Mouse (Mus musculus): ENCODE data around the gene Amph. TPM values are rescaled to one million over a fixed set of nuclear protein-coding genes. Genes with fewer than 3 reads are reported as not detected.
A peak's percentile ranks its signal among the peaks of the same experiment; 100 is the strongest.

The Amph gene
- total RNA-seq, 2 experiments from 2014 or later, result 246 to 247 TPM

DNA sequence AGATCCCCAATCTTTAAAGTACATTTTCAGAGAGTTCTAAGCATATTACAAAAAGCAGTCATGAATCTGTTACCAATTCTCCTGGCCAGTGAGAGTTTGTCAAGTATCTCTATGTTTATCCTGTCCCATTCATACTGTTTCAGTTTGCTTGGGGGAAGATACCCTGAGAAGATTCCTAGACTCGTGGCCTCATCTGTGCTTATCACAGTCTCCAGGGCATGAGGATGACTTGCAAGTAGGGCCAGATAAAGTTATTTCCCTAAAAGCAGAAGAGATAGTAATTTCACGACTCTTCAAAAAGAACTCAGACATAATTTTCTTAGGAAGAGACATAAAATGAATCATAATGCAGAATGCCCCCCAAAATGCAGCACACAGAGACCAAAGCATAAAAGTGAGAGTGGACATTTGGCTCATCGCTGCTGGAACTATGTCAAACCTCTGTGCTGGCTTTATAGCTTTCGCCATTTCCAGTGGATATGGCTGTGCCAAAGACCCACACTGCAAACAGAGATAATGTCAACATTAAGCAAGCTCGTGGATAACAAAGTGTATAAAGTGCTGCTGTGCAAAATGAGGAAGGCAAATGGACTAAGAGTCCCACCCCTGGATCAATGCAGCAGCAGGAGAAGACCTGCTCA lies 179.0 kb downstream of the Amph start:
- intact Hi-C loops (cut with DNase I), result no loop called here
- DNase-seq (ENCODE audit: extremely low spot score in 1 of 2, low spot score in 2 of 2), result no peak

DNA sequence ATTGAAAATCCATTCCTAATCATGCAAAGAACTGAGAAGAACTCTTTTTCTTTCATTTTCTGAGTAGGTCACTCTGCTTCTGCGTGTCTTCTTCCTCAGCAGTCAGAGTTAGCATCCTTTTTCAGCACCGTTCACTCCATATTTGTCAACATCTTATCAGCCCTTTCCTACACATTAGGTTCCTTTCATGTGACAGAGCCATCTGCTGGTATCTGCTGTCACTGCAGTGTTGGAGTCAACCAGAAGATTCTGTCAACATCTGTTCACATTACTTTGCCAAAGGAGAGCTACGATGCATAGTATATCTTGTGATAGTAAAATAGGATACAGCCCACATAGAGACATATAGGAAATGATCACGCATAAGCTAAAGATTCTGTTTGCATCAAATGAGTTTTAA lies 185.8 kb downstream of the Amph start:
- peak; percentile 49 to 56 for DNase-seq (ENCODE audit: extremely low spot score in 1 of 2, low spot score in 2 of 2)
- intact Hi-C loops (cut with DNase I), result no loop called here

DNA sequence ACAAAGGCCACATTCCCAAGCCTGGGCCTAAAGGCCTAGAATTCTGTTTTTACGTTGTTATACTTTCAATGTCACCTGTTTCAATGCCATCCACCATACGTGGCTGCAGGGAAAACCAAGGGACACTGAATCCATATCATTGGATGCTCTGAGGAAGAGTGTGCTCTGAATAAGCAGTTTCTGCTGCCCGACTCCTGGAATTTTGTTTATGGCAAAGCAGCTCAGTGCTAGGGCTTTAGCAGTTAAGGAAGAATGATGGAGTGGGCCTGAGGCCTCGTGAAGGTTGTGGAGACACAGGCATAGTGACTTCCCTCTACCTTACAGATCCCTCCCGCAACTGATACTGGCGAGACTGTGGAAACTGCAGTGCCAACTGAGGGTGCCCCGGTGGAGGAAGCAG lies 189.2 kb downstream of the Amph start:
- no peak for DNase-seq (ENCODE audit: extremely low spot score in 1 of 2, low spot score in 2 of 2)
- intact Hi-C loops (cut with DNase I), result no loop called here

DNA sequence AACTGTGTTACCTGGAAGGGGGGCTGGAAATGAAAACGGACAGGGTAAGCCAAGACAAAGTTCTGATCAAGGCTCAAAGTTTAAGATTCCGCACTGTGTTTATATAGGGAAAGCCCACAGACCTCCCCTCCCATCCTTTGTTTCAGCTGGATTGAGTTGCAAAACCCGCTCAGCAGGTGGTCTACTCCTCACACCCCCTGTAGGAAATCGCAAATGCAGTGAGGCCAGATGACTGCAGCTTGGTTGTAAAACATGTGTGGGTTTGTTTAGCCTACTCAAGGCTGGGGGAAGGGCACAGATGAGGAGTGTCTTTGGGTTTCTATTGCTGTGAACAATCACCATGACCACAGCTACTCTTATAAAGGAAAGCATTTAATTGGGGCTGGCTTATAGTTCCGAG lies 189.9 kb downstream of the Amph start:
- intact Hi-C loops (cut with DNase I), result no loop called here
- DNase-seq (ENCODE audit: extremely low spot score in 1 of 2, low spot score in 2 of 2), result no peak

DNA sequence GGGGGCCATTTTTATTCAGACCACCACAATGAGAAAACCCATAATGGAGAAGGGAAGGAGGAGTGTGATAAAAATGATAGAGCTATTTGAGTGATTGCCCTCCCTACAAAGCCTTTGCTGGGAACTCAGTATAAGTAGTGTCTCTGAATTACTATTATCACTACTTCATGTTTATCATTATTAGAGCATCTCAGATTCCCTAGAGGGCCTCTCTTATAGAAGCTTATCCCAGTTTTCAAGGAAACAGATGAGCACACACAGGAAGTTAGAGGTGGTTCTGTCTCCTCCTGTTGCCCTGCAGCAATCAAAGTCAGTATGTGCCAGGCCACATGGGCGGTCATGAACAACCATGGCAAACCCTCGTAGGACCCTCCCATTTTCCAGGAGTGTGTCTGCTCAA lies 190.5 kb downstream of the Amph start:
- intact Hi-C loops (cut with DNase I), result no loop called here
- DNase-seq (ENCODE audit: extremely low spot score in 1 of 2, low spot score in 2 of 2), result no peak

DNA sequence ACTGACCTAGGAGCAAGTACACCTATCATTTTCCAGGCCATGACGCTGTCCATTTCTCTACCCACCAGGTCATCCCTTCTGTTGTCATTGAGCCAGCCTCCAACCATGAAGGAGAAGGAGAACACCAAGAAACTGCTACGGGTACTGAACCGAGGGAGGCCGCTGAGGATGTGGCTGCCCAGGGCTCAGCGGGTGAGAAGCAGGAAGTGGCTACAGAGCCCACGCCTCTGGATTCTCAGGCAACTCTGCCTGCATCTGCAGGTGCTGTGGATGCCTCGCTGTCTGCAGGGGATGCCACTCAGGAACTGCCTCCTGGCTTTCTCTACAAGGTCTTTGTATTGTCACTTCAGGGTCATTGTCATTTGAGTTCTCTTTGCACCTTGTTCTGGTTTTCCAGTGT lies 191.1 kb downstream of the Amph start:
- DNase-seq (ENCODE audit: extremely low spot score in 1 of 2, low spot score in 2 of 2), result no peak
- intact Hi-C loops (cut with DNase I), result no loop called here

DNA sequence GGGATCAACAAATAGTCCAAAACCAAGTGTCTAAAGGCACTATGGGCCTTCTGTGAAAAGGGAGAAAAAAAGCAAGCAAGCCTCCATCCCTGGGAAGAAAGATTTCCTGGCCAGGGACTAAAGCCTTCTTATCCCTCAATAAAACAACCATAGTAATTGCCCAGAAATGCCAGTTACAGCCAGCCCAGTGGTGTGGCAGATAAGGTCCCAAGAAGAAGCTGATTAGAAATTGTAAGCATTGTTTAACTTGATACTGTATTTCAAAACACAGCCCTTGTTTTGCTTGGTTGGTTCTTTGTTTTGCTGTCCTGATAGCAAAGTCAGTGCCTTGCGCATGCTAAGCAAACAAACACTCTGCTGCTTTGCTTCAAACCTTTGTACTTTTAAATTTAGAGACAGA lies 191.8 kb downstream of the Amph start:
- intact Hi-C loops (cut with DNase I), result no loop called here
- DNase-seq (ENCODE audit: extremely low spot score in 1 of 2, low spot score in 2 of 2), result no peak

DNA sequence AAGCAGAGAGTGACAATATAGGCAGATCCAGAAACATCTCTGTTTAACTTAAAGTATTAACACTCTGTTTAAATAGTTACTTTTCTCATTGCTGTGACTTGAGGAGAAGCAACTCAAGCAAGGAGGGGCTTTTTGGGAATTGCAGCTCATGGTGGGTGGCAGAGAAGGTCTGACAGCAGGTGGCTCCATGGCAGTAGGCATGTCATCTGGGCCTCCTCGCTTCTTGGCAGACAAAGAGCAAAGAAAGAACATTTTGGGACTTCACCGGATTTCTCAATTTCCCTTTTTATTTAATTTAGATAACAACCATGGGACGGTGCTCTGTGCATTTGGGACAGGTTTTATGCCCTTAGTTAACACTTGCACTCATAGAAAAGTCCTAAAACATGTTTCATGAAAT lies 195.8 kb downstream of the Amph start:
- intact Hi-C loops (cut with DNase I), result no loop called here
- no peak for DNase-seq (ENCODE audit: extremely low spot score in 1 of 2, low spot score in 2 of 2)

DNA sequence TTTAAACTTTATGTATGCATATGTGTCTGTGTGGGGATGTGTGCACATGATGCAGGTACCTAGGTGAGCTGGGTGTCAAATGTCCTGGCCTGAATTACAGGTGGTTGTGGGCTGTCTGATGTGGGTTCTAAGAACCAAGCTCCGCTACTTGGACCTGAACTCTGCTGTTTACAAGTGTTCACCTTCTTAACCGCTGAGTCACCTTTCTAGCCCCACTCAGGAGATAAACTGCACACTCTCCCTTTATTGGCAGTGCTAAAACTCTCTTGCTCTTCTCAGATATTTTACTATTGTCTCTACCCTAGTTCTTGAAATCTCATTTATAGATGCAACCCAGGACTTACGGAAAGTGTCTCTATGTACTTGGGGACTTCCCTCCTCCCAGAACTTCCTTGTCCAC lies 199.5 kb downstream of the Amph start:
- DNase-seq (ENCODE audit: extremely low spot score in 1 of 2, low spot score in 2 of 2), result no peak
- intact Hi-C loops (cut with DNase I), result no loop called here

DNA sequence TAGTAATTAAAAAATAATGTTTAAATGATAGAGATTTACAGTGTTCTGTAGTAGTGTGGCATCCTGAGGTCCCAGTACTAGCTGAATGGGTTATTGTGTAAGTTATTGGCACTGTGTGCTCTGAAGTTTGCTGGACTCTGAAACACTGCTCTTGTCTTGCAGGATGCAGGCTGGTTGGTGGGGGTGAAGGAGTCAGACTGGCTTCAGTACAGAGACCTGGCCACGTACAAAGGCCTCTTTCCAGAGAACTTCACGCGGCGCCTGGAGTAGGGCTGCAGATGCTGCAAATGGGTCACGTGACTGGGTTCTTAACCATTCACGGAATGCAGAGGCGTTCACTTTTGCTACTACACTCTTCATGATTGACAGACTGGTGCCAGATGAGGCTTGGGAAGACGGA lies 201.6 kb downstream of the Amph start:
- DNase-seq (ENCODE audit: extremely low spot score in 1 of 2, low spot score in 2 of 2), result no peak
- intact Hi-C loops (cut with DNase I), result no loop called here

DNA sequence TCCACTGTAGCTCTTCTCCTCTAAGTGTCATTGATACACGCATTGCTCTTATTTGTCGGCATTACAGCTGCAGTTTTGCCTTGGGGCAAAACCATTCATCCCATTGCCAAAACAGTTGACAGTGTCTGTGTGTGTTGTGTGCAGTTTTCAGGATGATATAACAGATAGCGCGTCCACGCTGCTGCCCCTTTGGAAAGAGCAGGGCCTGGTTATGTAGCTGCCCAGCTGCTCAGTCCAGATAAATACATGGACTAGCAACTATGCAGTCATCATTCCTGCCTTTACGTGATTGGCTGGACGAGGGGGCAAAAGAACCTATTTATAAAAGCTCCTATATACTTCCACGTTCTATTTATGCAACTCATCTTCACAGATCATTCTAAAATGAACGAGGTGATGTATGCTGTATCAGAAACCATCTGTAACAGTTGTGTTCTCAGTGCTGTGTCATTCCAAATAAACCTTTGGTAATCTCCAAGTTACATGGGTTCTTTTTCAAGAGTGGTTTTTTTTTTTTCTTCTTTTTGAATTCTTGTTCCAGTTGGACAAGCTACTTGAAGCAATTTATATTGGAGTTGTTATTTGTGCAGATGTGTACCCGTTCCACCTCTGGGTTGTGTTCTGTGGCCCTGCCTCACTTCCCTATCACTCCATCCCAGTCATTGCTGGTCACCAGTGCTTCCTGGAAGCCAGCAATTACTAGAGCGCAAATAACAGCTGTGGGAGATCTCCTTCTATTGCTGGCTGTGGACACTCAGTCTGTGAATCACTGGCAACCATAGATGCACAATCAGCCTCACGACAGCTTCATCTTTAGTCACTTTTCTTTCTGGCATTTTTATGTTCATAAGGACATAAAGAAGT lies 202.7 kb downstream of the Amph start:
- intact Hi-C loops (cut with DNase I), result loop anchor here (10.0 kb wide), 1 partner anchor 494 kb away; no protein-coding TSS in a partner anchor
- no peak for DNase-seq (ENCODE audit: extremely low spot score in 1 of 2, low spot score in 2 of 2)

DNA sequence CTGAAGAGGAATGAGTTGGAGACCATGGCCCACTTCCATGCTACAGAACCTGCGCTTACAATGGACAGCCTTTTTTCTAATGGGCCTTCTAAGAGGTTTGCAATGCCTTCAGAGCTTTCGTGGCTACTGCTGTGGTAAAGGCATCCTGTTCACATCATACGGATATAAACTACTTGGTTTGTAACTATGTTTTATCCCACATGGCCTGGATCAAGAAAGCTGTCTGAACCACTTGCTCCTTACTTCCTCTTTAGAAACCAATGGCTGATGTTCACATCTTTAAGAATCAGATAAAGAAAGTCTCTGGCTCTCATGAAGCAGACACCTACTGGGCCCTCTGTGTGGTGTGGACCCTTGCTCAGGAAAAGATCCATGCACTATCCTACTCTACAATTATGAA lies 204.1 kb downstream of the Amph start:
- DNase-seq (ENCODE audit: extremely low spot score in 1 of 2, low spot score in 2 of 2), result no peak

DNA sequence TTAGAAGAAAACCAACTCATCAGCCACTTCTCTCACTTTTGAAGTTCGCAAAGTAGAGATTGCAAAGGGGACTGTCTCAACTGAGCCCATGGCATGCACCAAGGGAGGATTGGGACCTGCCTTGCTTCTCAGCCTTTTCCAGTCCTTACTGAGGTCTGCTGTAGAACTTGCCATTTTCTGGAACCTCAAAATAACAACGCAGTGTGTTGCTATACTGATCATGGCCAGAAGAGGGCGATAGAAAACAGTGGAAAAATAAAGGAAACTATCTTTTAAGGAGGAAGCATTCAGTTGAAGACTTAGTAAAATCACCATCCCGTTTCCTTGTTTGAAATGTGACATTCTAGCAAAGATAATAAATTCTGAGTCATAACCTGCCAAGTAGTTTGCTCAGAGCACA lies 210.5 kb downstream of the Amph start:
- peak in 1 of 2 experiments; percentile 50 for DNase-seq (ENCODE audit: extremely low spot score in 1 of 2, low spot score in 2 of 2)
- intact Hi-C loops (cut with DNase I), result loop anchor here (5.0 to 10.0 kb wide), 2 partner anchors 486 to 524 kb away; no protein-coding TSS in a partner anchor

More for the DNA sequence above, 204.1 kb downstream of the Amph start:
- intact Hi-C loops (cut with DNase I), result loop anchor here (10.0 kb wide), 1 partner anchor 493 kb away; no protein-coding TSS in a partner anchor

DNA sequence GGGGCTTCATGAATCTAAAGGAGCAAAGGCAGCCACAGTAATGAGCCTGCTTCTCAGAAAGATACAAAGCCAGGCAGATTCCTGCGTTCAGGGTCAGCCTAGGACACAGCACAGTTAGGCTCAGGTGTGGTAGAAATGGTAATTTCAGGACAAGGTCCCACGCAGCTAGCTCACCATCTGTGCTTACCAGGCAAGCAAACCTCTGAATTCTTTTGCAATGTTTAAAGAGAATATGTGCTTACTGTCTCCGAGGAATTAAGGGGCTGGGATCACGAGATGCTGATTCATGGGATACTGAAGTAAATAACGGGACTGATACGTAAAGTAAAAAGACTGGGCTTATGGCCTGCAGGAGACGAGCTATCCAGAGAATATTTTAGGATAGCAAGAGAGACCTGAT lies 212.6 kb downstream of the Amph start:
- intact Hi-C loops (cut with DNase I), result loop anchor here (5.0 kb wide), 1 partner anchor 272 kb away; no protein-coding TSS in a partner anchor
- DNase-seq (ENCODE audit: extremely low spot score in 1 of 2, low spot score in 2 of 2), result no peak

DNA sequence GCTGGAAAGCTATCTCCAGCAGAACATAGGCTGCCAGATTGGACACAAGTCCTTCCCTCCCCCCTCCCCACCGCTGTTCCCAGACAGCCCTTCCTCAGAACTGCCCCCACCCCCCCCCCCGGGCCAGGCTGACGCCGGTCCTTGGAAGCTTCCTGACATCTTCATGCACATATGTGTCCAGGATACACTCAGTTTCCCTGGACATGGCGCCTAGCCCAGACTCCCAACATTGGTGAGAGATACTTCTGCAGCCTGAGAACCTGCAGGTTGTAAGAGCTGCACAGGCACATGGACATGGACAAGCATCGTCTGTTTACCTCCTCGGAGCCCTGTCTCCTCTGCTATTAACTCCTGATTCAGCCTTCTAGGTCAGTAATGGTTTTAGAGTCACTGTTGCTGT lies 213.1 kb downstream of the Amph start:
- intact Hi-C loops (cut with DNase I), result loop anchor here (5.0 kb wide), 1 partner anchor 271 kb away; no protein-coding TSS in a partner anchor
- DNase-seq (ENCODE audit: extremely low spot score in 1 of 2, low spot score in 2 of 2), result no peak

DNA sequence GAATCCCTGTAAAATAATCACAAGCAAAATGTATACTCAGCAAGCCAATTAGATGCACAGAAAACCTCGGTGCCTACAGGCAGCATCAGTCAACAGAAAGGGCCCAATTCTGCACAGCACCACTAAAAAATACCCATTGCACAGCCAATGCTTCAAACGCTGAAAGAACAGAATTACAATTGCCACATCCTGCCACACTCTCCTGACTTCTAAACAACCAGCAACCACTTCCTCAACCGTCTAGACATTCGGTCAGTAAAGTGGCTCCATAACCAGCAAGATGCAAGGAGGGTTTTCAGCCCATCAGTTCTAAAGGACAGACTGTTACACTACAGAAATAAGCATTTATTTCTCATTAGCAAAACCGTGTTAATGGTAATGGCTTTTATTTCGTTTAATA lies 214.1 kb downstream of the Amph start:
- intact Hi-C loops (cut with DNase I), result loop anchor here (5.0 kb wide), 1 partner anchor 270 kb away; no protein-coding TSS in a partner anchor
- DNase-seq (ENCODE audit: extremely low spot score in 1 of 2, low spot score in 2 of 2), result no peak

DNA sequence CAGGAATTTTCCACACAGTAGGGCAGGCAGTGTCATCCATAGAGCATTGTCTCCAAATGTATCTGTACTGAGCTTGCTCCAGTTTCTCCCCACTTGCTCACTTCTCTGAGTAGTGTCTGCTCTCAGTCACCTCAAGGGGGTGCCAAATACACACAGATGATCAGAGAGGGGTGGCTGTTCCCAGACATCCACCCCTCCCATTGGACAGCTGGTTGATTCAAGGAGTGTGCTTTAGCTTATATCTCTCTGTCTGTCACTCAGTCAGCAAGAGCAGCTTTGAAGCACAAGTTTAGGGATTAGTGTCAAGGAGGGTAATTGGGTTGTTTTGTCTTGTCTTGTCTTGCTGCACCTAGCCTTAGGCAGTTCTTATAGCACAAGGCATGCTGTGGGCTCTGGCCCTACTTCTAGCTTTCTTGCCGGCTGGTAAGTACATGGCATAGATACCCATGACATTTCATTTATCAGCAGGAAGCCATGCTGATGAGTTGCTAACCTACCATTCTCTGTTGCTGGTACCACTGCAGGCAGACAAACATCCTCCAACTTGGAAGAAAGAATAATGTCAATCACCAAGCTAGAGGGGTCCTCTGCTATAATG lies 229.8 kb downstream of the Amph start:
- peak; percentile 27 to 43 for DNase-seq (ENCODE audit: extremely low spot score in 1 of 2, low spot score in 2 of 2)
- intact Hi-C loops (cut with DNase I), result loop anchor here (10.0 kb wide), 1 partner anchor 177 kb away; no protein-coding TSS in a partner anchor

DNA sequence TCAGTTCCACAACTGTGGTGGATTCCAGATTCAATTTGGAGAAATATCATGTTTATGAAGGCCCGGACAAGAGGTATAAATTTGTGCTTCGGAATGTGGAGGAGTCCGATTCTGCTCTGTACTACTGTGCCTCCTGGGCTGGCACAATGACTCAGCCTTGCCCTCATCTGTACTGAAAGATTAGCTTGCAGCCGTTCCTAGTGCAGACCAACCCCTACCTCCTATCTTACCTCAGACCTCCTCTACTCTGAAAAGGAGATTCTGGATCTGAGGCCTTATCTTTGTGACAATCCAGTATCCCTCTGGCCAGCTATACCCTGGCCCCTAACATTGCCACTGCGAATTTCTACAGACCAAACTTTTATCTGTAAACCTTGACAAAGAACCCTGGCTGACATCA lies 230.3 kb downstream of the Amph start:
- intact Hi-C loops (cut with DNase I), result loop anchor here (10.0 kb wide), 1 partner anchor 176 kb away; no protein-coding TSS in a partner anchor
- no peak for DNase-seq (ENCODE audit: extremely low spot score in 1 of 2, low spot score in 2 of 2)

DNA sequence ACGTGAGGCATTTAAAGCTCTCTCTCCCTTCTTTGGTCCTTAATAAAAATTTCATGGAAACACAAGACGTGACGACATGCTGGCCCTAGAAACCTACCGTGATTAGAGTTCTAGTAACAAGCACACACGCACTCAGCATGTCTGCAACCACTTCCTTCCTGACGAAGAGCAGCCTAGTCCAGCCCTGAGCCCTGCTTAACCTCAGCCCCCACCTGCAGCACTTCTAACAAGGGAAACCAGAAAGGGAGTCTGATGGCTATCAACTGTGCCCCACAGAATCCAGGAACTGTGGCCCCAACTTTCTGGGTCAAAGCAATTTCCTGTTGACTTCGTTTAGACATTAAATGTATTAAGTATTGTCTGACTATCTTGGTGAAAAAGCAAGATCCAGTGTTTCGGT lies 234.3 kb downstream of the Amph start:
- intact Hi-C loops (cut with DNase I), result loop anchor here (10.0 kb wide), 1 partner anchor 463 kb away; no protein-coding TSS in a partner anchor
- DNase-seq (ENCODE audit: extremely low spot score in 1 of 2, low spot score in 2 of 2), result no peak
